Mouse (Mus musculus) left cerebral cortex, adult 8-10 months (tissue): Measurements from ENCODE around the gene Cd209a. TPM values are rescaled to one million over a fixed set of nuclear protein-coding genes. Genes with fewer than 3 reads are reported as not detected.
"Not testable (repeated sequence)": the region's sequence is repeated elsewhere in the genome, so short reads cannot be mapped to it uniquely, and the experiment has no call there.

Source experiments
- DNase-seq, 2 experiments: peaks; one replicate each; pipeline ENCODE4 v3.0.0; 2022; ENCODE audit warnings: low spot score in 2 of 2
- microRNA-seq, 2 experiments: library from miRNA; unstranded; fragments of <30 nt; microRNA quantifications; one replicate each; pipeline ENCODE4 v1.2.0; 2022
- total RNA-seq, 4 experiments: library from RNA; stranded (reverse); gene quantifications; 2 replicates each; pipeline ENCODE4 v1.2.4; 2022

The Cd209a gene
- total RNA-seq, result 1 to 10 TPM in 3 of 4 experiments, under 1 TPM in 1; 0.41 to 1.5 (median 1.2) TPM

- DNase-seq, result no peak
These were observed at the start of gene Cd209a for GRCm38 (mm10) chr8:3748761-3749160. TSS of gene Cd209a (minus strand) at chr8:3748984.

GRCm38 (mm10) chr8:3768641-3769040 is 19.9 kb upstream of the Cd209a start:
- DNase-seq, result not testable (repeated sequence)

GRCm38 (mm10) chr8:3754261-3754850 is 5.6 kb upstream of the Cd209a start:
- no peak for DNase-seq

GRCm38 (mm10) chr8:3736947-3737346 is 11.8 kb downstream of the Cd209a start:
- no peak for DNase-seq

- DNase-seq, result no peak
These were observed 13.2 kb downstream of the Cd209a start for GRCm38 (mm10) chr8:3735599-3735998.

- DNase-seq, result no peak
These were observed 14.7 kb downstream of the Cd209a start for GRCm38 (mm10) chr8:3734084-3734483.

- DNase-seq, result no peak
These were observed 27.7 kb downstream of the Cd209a start for GRCm38 (mm10) chr8:3721041-3721440.

GRCm38 (mm10) chr8:3720551-3720950 is 28.2 kb downstream of the Cd209a start, which contains the start of gene Clec4g:
TSS of gene Clec4g (minus strand) at chr8:3720651.
- DNase-seq, result no peak

GRCm38 (mm10) chr8:3718559-3718958 is 30.2 kb downstream of the Cd209a start:
- peak; percentile 46 to 48 for DNase-seq

GRCm38 (mm10) chr8:3717321-3717954 is 31.3 kb downstream of the Cd209a start:
- no peak for DNase-seq

- no peak for DNase-seq
These were observed 37.1 kb downstream of the Cd209a start for GRCm38 (mm10) chr8:3711646-3712045.

GRCm38 (mm10) chr8:3710312-3710711 is 38.5 kb downstream of the Cd209a start:
- no peak for DNase-seq

GRCm38 (mm10) chr8:3707611-3708010 is 41.2 kb downstream of the Cd209a start:
- DNase-seq, result no peak

GRCm38 (mm10) chr8:3705711-3706110 is 43.1 kb downstream of the Cd209a start:
- DNase-seq, result no peak

- DNase-seq, result no peak
These were observed 47.3 kb downstream of the Cd209a start for GRCm38 (mm10) chr8:3701491-3701890.

GRCm38 (mm10) chr8:3694121-3694520 is 54.7 kb downstream of the Cd209a start, which contains the start of gene Fcer2a:
TSS of gene Fcer2a (minus strand) at chr8:3694175.
- DNase-seq, result no peak

Small RNA genes lying within 50 kb of the gene (microRNA-seq; reads per million reads assigned to microRNA genes)
- 0 reads per million in 2 experiments for gene Gm24934

Other genes with a start within 250 kb of the Cd209a start
- gene Mcoln1, start 248.5 kb downstream of the Cd209a start, total RNA-seq, result 100 to 1,000 TPM in 1 of 4 experiments, 10 to 100 TPM in 3; 85.3 to 100 (median 94.8) TPM
- 10 to 100 TPM; 62.6 to 70.7 (median 67.0) TPM for gene Pnpla6, start 233.6 kb downstream of the Cd209a start, total RNA-seq
- gene C330021F23Rik, start 181.0 kb downstream of the Cd209a start, total RNA-seq, result not detected
- 10 to 100 TPM; 29.0 to 34.2 (median 32.6) TPM for gene Camsap3, start 161.7 kb downstream of the Cd209a start, total RNA-seq
- 10 to 100 TPM; 38.1 to 41.5 (median 40.5) TPM for gene Xab2, start 127.7 kb downstream of the Cd209a start, total RNA-seq
- 10 to 100 TPM; 55.9 to 90.3 (median 75.7) TPM for gene Pet100, start 127.4 kb downstream of the Cd209a start, total RNA-seq
- gene Pcp2, start 123.4 kb downstream of the Cd209a start, total RNA-seq, result not detected
- 10 to 100 TPM; 55.4 to 80.3 (median 63.3) TPM for gene Stxbp2, start 118.0 kb downstream of the Cd209a start, total RNA-seq
- gene Retn, start 93.2 kb downstream of the Cd209a start, total RNA-seq, result 1 to 10 TPM in 3 of 4 experiments, under 1 TPM in 1; 0.96 to 1.5 (median 1.1) TPM
- gene Mcemp1, start 83.2 kb downstream of the Cd209a start, total RNA-seq, result under 1 TPM in 2 of 4 experiments, not detected in 2; 0.42 to 0.59 TPM
- gene Fcor, start 76.6 kb downstream of the Cd209a start, total RNA-seq, result 10 to 100 TPM; 11.6 to 18.0 (median 13.9) TPM
- 10 to 100 TPM; 27.3 to 29.4 (median 28.7) TPM for gene Trappc5, start 72.7 kb downstream of the Cd209a start, total RNA-seq
- not detected for gene Fcer2a, start 54.8 kb downstream of the Cd209a start, total RNA-seq
- under 1 TPM in 2 of 4 experiments, not detected in 2; 0.27 to 0.40 TPM for gene Clec4g, start 28.3 kb downstream of the Cd209a start, total RNA-seq
- not detected for gene Cd209e, start 105.3 kb upstream of the Cd209a start, total RNA-seq
- gene Cd209d, start 129.6 kb upstream of the Cd209a start, total RNA-seq, result not detected
- 1 to 10 TPM in 2 of 4 experiments, under 1 TPM in 2; 0.70 to 1.5 (median 1.1) TPM for gene Cd209b, start 177.9 kb upstream of the Cd209a start, total RNA-seq
- gene Cd209c, start 205.8 kb upstream of the Cd209a start, total RNA-seq, result under 1 TPM in 3 of 4 experiments, not detected in 1; 0.41 to 0.65 (median 0.49) TPM